ENCODE assay signal across 11 mouse cellular contexts in genomic region chr6:97101190-97101957, GRCm38 (mm10). TPM values are rescaled to one million over a fixed set of nuclear protein-coding genes. Genes with fewer than 3 reads are reported as not detected.
DNase-seq lines count a peak whose midpoint lies in the region; ATAC-seq and TF ChIP-seq lines count a peak whose summit lies in the region.
"Had no signal": no experiment of that assay in that cellular context is flagged by ENCODE, and none has a peak within 500 bp of the region (broad histone marks: within the 10 kb centered on the region; RNA-seq: fewer than 3 reads in every experiment).

No protein-coding gene starts in this region.

- peak overlapping the region; percentile 84 for H3K27ac ChIP-seq in hindbrain, embryonic 10.5 days
- H3K27ac ChIP-seq in hindbrain, postnatal 0 days = no peak overlapping the region
- no peak overlapping the region for H3K27ac ChIP-seq in embryonic facial prominence, embryonic 12.5 days
- no peak overlapping the region for H3K27ac ChIP-seq in midbrain, embryonic 12.5 days (replicated peaks)

- ATAC-seq in hindbrain, postnatal 0 days = no peak
- no peak for ATAC-seq in embryonic facial prominence, embryonic 12.5 days (ENCODE audit: insufficient number of reproducible peaks, insufficient read depth, low FRiP score, low TSS enrichment)
- no peak for ATAC-seq in midbrain, embryonic 12.5 days (ENCODE audit: low FRiP score, low read depth)
- ATAC-seq in megakaryocyte, adult 5-6 weeks (ENCODE audit: poor library complexity, severe bottlenecking) = no peak

- no peak overlapping the region for H3K4me2 ChIP-seq in hindbrain, postnatal 0 days (ENCODE audit: low read depth, low read length)
- H3K4me2 ChIP-seq in embryonic facial prominence, embryonic 12.5 days (replicated peaks) = peak overlapping the region; percentile 25; the same call in 1 of the 2 replicates
- peak overlapping the region; percentile 46 for H3K4me2 ChIP-seq in midbrain, embryonic 12.5 days (replicated peaks)

- H3K9ac ChIP-seq in hindbrain, postnatal 0 days (replicated peaks; ENCODE audit: low read length) = no peak overlapping the region
- H3K9ac ChIP-seq in embryonic facial prominence, embryonic 12.5 days = no peak overlapping the region
- no peak overlapping the region for H3K9ac ChIP-seq in midbrain, embryonic 12.5 days (replicated peaks)

- 0 out of 2 replicates have a peak, but pooled peaks cover 3% of the 10 kb centered on the region for H3K27me3 ChIP-seq in hindbrain, embryonic 10.5 days (ENCODE audit: insufficient read depth, poor library complexity, severe bottlenecking)
- peaks cover 3% of the 10 kb centered on the region; the same call in 1 of the 2 replicates for H3K27me3 ChIP-seq in hindbrain, postnatal 0 days (ENCODE audit: insufficient read depth, low read length)
- no peaks in the 10 kb centered on the region for H3K27me3 ChIP-seq in embryonic facial prominence, embryonic 12.5 days
- 0 out of 2 replicates have a peak, but pooled peaks cover 6% of the 10 kb centered on the region for H3K27me3 ChIP-seq in midbrain, embryonic 12.5 days

- no peak for TF ChIP-seq CTCF in hindbrain, postnatal 0 days (IDR thresholded peaks at IDR 0.05; ENCODE audit: low read depth)

- WGBS in hindbrain, embryonic 10.5 days = 18% methylated on average over 12 of the region's 12 CpGs
- WGBS in hindbrain, postnatal 0 days = 27% methylated on average over 12 of the region's 12 CpGs
- WGBS in embryonic facial prominence, embryonic 12.5 days = 10% methylated on average over 12 of the region's 12 CpGs
- WGBS in midbrain, embryonic 12.5 days = 11% methylated on average over 12 of the region's 12 CpGs

- H3K36me3 ChIP-seq in hindbrain, embryonic 10.5 days = no peaks in the 10 kb centered on the region
- H3K36me3 ChIP-seq in hindbrain, postnatal 0 days (ENCODE audit: insufficient read depth, low read length) = no peaks in the 10 kb centered on the region
- H3K36me3 ChIP-seq in embryonic facial prominence, embryonic 12.5 days = no peaks in the 10 kb centered on the region
- no peaks in the 10 kb centered on the region for H3K36me3 ChIP-seq in midbrain, embryonic 12.5 days

- H3K9me3 ChIP-seq in hindbrain, embryonic 10.5 days = no peaks in the 10 kb centered on the region
- H3K9me3 ChIP-seq in hindbrain, postnatal 0 days (ENCODE audit: low read length) = no peaks in the 10 kb centered on the region
- no peaks in the 10 kb centered on the region for H3K9me3 ChIP-seq in embryonic facial prominence, embryonic 12.5 days
- H3K9me3 ChIP-seq in midbrain, embryonic 12.5 days = no peaks in the 10 kb centered on the region

- peaks cover 34% of the 10 kb centered on the region for H3K4me1 ChIP-seq in hindbrain, embryonic 10.5 days (replicated peaks)
- H3K4me1 ChIP-seq in hindbrain, postnatal 0 days (ENCODE audit: insufficient read depth, low read length) = no peaks in the 10 kb centered on the region; the same call in 1 of the 2 replicates
- H3K4me1 ChIP-seq in embryonic facial prominence, embryonic 12.5 days = peaks cover 4% of the 10 kb centered on the region; the same call in 1 of the 2 replicates
- H3K4me1 ChIP-seq in midbrain, embryonic 12.5 days = peaks cover 22% of the 10 kb centered on the region

- intact Hi-C loops in gastrocnemius, postnatal 14 days (cut with DNase I; ENCODE audit: low total_unique reads) = loop anchor here (10.0 kb wide), 1 partner anchor 67 kb away; no protein-coding TSS in a partner anchor

- peak; percentile 33 for DNase-seq in hindbrain, embryonic 10.5 days (ENCODE audit: low spot score)
- no peak for DNase-seq in hindbrain, postnatal 0 days (ENCODE audit: low spot score)
- peak; percentile 81 for DNase-seq in ZHBTc4 (ENCODE audit: low read depth, low spot score)
- DNase-seq in gastrocnemius, postnatal 14 days = no peak
- no peak for DNase-seq in urinary bladder, postnatal 25 days (ENCODE audit: low spot score)
- DNase-seq: adrenal gland, postnatal 25 days; cerebellum, postnatal 14 days had no signal

- H3K4me3 ChIP-seq in hindbrain, embryonic 10.5 days = peak overlapping the region; percentile 40
- H3K4me3 ChIP-seq in hindbrain, postnatal 0 days (ENCODE audit: low read length) = no peak overlapping the region
- no peak overlapping the region for H3K4me3 ChIP-seq in embryonic facial prominence, embryonic 12.5 days
- H3K4me3 ChIP-seq in midbrain, embryonic 12.5 days = no peak overlapping the region

RNA-seq across cellular contexts. Expression of gene Fam19a4, which starts 41.2 kb away (rescaled TPM):
- polyA plus RNA-seq in hindbrain, embryonic 10.5 days (2016; fragmentation: Nextera tagmentation; extraction: Ambion mirVana) = 3.7 and 5.7 TPM in 2 replicates
- 1.8 and 3.1 TPM in 2 replicates for total RNA-seq in hindbrain, postnatal 0 days (2014; rRNA removed)
- polyA plus RNA-seq in hindbrain, postnatal 0 days (2015; fragmentation: Nextera tagmentation; extraction: Ambion mirVana) = 3.0 and 3.1 TPM in 2 replicates
- 1.3 and 2.1 TPM in 2 replicates for polyA plus RNA-seq in embryonic facial prominence, embryonic 12.5 days (2016; fragmentation: Nextera tagmentation; extraction: Ambion mirVana)
- 6.0 and 8.7 TPM in 2 replicates for polyA plus RNA-seq in midbrain, embryonic 12.5 days (2016; fragmentation: Nextera tagmentation; extraction: Ambion mirVana)
- total RNA-seq in megakaryocyte, adult 5-6 weeks (2015) = 0.21 TPM in 1 of 2 replicates, not detected in the other
- total RNA-seq in megakaryocyte, adult 5-6 weeks (2017) = not detected in 2 replicates
- under 1 TPM; 0.09 to 0.31 TPM for total RNA-seq in gastrocnemius, postnatal 14 days (2021)
- total RNA-seq: MEL had no signal

RNA-seq across cellular contexts. Expression of gene Eogt, which starts 47.6 kb away (rescaled TPM):
- polyA plus RNA-seq in hindbrain, embryonic 10.5 days (2016; fragmentation: Nextera tagmentation; extraction: Ambion mirVana) = 8.7 and 11.0 TPM in 2 replicates
- total RNA-seq in hindbrain, postnatal 0 days (2014; rRNA removed) = 32.7 and 33.7 TPM in 2 replicates
- polyA plus RNA-seq in hindbrain, postnatal 0 days (2015; fragmentation: Nextera tagmentation; extraction: Ambion mirVana) = 10.3 and 11.4 TPM in 2 replicates
- 9.5 and 10.0 TPM in 2 replicates for polyA plus RNA-seq in embryonic facial prominence, embryonic 12.5 days (2016; fragmentation: Nextera tagmentation; extraction: Ambion mirVana)
- 9.6 and 10.7 TPM in 2 replicates for polyA plus RNA-seq in midbrain, embryonic 12.5 days (2016; fragmentation: Nextera tagmentation; extraction: Ambion mirVana)
- total RNA-seq in megakaryocyte, adult 5-6 weeks (2015) = 4.6 and 7.2 TPM in 2 replicates
- 3.4 and 6.1 TPM in 2 replicates for total RNA-seq in megakaryocyte, adult 5-6 weeks (2017)
- 1 to 10 TPM; 5.3 to 7.8 TPM for total RNA-seq in gastrocnemius, postnatal 14 days (2021)

Comparison
In these comparisons a context has a peak if more than half of its experiments do, and no peak if none do; other contexts are left out.
1. DNase-seq: peak in hindbrain, embryonic 10.5 days (single experiment) and ZHBTc4 (single experiment); none in hindbrain, postnatal 0 days (single experiment), gastrocnemius, postnatal 14 days (single experiment) and urinary bladder, postnatal 25 days (single experiment).